Mouse (Mus musculus): ENCODE measurements around the gene Wnt8b.
"Not testable (repeated sequence)": the region's sequence is repeated elsewhere in the genome, so short reads cannot be mapped to it uniquely, and the experiment has no call there.

Wnt8b gene

DNA sequence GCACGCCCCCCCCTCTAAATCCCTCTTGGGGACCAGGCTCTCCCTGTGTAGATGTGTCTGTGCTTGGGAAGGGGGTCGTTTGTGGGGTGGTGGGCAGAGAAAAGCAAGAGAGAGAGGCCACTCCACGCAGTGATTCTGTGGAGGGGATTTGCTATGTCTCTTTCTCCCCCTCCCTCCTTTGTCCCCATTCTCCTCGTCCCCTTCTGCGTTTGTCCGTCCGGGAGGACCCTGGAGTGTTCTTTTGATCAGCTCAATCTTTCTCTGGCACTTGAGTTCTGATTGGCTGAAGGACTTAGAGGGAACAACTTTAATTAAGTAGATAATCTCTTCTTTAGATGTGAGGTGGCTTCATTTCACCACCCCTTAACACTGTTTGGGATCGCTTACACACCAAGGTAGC lies at the start of gene Wnt8b:
Gene Wnt8b (plus strand): TSS at position 345 of the 400 bp plus-strand sequence.
- no peak for DNase-seq (ENCODE audit: low spot score)

GRCm38 (mm10) chr19:44445755-44446154 lies 47.5 kb upstream of the Wnt8b start:
- DNase-seq (ENCODE audit: low spot score), result no peak

GRCm38 (mm10) chr19:44447927-44448326 lies 45.3 kb upstream of the Wnt8b start:
- no peak for DNase-seq (ENCODE audit: low spot score)

DNA sequence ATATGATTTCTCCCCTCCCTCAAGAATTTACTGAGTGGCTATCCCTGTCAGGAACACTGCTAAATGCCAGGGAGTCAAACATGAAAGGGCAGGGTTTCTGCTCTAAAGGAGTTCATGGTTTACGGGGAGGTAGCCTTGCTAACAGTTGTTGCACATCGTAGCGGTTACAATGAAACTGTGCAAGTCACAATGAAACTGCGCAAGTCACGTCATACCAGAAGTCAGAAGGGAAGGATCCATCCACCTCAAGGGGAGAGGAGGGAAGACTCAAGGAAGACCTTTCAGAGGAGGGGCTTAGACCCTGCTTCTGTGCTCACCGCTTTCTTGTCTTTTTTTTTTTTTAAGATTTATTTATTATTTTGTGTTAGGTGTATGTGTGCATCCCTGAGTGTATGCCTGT lies 38.4 kb upstream of the Wnt8b start:
- DNase-seq (ENCODE audit: low spot score), result no peak

DNA sequence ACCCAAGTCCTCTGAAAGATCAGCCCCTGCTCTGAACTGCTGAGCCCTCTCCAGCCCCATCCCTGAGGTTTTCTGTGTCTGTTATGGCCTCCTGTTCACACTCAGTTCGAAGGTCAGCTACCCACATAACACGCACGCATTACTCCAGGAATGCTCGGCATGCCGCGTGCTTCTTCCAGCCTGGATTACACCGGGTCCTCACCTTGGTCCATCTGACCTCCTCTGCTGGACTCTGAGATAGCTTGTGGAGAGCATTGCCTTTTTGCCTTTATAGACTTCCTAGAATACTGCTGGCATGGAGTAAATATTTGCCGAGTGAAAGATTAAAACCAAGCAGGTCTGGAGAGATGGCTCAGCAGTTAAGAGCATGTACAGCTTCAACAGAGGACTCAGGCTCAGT lies 37.9 kb upstream of the Wnt8b start:
- DNase-seq (ENCODE audit: low spot score), result no peak

GRCm38 (mm10) chr19:44457359-44458055 lies 35.8 kb upstream of the Wnt8b start:
- no peak for DNase-seq (ENCODE audit: low spot score)

GRCm38 (mm10) chr19:44458696-44459095 lies 34.6 kb upstream of the Wnt8b start:
- no peak for DNase-seq (ENCODE audit: low spot score)

GRCm38 (mm10) chr19:44460441-44460840 lies 32.8 kb upstream of the Wnt8b start:
- no peak for DNase-seq (ENCODE audit: low spot score)

- no peak for DNase-seq (ENCODE audit: low spot score)
Measured at GRCm38 (mm10) chr19:44461500-44461899, 31.8 kb upstream of the Wnt8b start.

DNA sequence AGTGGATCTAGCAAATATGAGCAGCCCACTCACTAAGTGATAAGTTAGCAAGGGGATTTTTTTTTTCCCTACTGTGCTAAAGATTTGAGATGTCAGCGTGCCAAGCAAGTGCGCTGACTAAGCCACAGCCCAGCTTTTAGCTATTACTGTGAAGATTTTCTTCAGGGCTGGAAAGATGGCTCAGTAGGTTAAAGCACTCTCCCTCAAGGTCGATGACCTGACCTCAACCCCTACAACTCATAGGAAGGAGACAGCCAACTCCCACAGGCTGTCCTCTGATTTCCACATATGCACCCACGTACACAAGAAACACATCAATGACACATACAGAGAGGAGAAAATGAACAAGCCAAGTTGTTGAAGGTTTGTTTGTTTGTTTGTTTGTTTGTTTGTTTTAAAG lies 31.1 kb upstream of the Wnt8b start:
- no peak for DNase-seq (ENCODE audit: low spot score)

GRCm38 (mm10) chr19:44465960-44466525 lies 27.2 kb upstream of the Wnt8b start:
- not testable (repeated sequence) for DNase-seq (ENCODE audit: low spot score)

GRCm38 (mm10) chr19:44474158-44474557 lies 19.1 kb upstream of the Wnt8b start:
- DNase-seq (ENCODE audit: low spot score), result peak; percentile 48

DNA sequence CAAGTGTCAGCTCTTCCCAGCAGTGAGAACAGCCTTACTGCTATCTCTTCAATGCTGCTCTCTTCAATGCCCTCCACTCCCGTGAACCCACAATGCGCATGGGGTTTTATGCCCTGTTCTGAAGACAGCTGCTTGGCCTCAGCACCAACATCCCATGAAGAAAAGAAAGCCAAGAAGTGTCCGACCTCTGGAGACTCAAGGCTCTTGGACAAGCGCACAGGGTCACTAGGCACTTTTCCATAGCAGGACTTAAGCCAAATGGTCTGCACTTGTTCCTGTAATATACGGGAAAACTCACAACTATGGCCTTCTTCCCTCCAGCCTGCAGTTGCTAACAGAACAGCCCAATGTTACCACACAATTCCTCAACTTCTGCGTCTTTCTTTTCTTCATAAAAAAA lies 18.0 kb upstream of the Wnt8b start:
- no peak for DNase-seq (ENCODE audit: low spot score)

- no peak for DNase-seq (ENCODE audit: low spot score)
Measured at GRCm38 (mm10) chr19:44476541-44476940, 16.7 kb upstream of the Wnt8b start.

- DNase-seq (ENCODE audit: low spot score), result no peak
Measured at GRCm38 (mm10) chr19:44487266-44487665, 6.0 kb upstream of the Wnt8b start.

DNA sequence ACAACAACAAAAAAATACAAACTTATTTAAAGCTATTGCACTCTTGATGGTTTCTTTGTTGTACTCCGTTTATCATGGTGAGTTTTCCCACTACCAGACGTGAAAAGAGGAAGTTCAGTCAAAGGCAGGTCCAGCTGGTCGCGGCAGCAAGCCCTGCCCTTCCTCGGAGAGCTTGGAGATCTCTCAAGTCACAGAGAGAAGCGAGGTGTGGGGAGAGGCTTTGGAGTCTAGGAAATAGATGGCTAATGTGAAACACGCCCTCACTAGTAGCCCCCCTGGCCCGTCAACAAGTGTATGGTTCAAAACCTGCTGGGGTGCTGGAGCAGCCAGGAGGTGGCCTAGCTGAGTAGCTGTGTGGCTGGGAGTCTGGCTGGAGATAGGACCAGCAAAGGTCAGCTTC lies 3.2 kb downstream of the Wnt8b start:
- no peak for DNase-seq (ENCODE audit: low spot score)

DNA sequence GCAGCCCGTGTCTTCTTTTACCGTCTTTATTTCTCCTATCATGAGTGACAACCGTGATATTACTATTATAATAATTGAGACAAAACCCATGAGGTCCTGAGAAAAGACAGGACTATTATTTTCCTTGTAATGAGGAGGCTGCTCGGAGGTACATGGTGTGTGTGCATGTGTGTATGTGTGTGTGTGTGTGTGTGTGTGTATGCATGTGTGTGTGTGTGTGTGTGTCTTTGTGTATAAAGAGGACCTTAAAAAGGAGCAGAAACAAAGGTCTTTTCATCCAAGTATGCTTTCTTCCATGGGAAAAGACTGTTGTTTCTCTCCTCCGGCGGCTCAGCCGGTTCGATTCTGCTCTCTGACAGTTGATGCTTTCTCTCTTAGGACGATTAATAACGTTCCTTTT lies 3.7 kb downstream of the Wnt8b start:
- no peak for DNase-seq (ENCODE audit: low spot score)

DNA sequence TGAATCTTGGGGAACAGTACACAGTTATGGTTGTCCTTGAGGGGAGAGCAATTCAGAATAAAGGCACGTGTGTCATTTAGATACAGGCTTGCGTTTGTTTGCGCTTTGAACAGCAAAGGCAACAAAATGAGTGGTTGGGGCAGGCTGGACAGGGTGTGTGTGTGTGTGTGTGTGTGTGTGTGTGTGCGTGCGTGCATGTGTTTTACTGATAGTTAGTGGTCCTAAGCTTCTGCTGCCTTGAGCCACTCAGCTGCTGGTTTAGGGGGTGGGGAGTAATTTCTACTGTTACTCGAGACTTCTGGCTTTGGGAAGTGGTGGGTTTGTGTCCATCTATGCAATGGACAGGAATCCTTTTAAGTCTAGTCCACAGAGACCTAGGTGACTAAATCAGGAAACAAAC lies 5.7 kb downstream of the Wnt8b start:
- DNase-seq (ENCODE audit: low spot score), result no peak

GRCm38 (mm10) chr19:44500240-44500639 lies 7.0 kb downstream of the Wnt8b start:
- DNase-seq (ENCODE audit: low spot score), result no peak

- DNase-seq (ENCODE audit: low spot score), result no peak
Measured at GRCm38 (mm10) chr19:44501925-44502324, 8.7 kb downstream of the Wnt8b start.

DNA sequence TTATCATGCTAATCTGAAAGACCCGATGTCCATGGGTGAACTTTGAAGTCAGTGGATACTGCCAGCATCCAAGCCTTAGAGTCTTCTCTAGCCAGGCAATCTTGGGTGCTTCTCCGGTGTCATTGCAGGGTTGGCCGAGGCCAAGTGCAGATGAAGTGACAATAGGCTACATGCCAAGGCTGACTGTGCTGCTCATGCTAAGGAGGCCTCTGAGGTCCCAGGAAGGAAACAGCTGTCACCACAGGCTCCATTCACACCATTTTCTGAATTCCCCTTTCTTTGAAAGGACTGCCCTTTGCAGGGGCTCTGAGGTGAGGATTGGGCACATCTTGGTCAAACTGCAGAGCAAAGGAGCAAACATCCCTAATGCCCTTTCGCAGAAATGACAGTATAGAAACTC lies 9.5 kb downstream of the Wnt8b start:
- no peak for DNase-seq (ENCODE audit: low spot score)

DNA sequence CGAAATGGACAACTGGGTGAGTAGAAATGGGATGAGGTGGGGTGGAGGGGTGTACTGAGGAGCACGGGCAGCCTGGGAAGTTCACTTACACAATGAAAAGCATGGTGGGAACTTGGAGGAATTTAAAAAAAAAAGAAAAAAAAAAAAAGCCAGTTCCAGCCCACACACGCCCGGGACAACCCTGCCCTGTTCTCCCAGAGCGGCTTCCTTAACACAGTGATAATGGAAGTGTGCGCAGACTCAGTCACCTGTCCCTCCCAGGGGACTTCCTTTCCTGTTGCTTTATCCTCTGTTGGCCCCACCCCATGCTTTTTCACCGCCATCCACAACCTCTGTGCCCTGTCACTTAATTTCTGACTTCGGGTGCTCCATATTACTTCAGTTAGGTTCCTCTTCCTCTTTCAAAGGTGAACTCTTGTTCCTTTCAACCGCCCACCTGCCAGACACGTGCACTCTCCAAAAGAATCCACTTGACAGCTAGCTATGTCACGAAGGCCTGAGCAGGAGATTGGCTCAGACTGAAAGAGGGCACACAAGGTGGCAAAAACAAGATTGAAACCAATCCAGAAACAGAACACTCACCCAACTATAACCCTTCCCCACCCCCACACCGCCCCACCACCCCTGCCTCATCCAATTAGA lies 17.4 kb downstream of the Wnt8b start:
- no peak for DNase-seq (ENCODE audit: low spot score)

- DNase-seq (ENCODE audit: low spot score), result no peak
Measured at GRCm38 (mm10) chr19:44511451-44512231, 18.4 kb downstream of the Wnt8b start.

All from ovary, postnatal 10 days (tissue).